Mouse (Mus musculus): Measurements from ENCODE around the gene Tdrd12. TPM values are rescaled to one million over a fixed set of nuclear protein-coding genes. Genes with fewer than 3 reads are reported as not detected.

Tdrd12 gene
- not detected in 4 replicates for total RNA-seq (2023; ENCODE audit: inconsistent age)

DNA sequence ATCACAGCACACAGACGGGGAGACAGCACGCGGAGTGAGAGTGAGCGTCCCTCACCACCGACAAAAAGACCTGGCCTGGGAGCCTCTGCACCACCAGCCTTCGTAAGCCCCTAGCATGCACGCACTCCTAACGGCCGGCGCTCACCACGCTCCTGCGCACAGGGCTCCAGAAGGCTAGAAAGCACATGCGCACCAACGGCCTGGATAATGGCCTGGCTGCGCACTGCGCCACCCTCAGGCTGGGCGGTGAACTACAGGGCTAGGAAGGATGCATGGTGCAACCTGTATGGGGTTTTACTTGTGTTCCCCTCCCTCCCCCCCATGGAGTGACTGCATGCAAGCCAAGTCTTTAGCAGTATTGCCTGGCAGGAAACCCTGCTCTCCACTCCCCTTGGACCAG lies at the start of gene Tdrd12:
TSS of gene Tdrd12 (minus strand) at position 184 of the 400 bp plus-strand sequence.

DNA sequence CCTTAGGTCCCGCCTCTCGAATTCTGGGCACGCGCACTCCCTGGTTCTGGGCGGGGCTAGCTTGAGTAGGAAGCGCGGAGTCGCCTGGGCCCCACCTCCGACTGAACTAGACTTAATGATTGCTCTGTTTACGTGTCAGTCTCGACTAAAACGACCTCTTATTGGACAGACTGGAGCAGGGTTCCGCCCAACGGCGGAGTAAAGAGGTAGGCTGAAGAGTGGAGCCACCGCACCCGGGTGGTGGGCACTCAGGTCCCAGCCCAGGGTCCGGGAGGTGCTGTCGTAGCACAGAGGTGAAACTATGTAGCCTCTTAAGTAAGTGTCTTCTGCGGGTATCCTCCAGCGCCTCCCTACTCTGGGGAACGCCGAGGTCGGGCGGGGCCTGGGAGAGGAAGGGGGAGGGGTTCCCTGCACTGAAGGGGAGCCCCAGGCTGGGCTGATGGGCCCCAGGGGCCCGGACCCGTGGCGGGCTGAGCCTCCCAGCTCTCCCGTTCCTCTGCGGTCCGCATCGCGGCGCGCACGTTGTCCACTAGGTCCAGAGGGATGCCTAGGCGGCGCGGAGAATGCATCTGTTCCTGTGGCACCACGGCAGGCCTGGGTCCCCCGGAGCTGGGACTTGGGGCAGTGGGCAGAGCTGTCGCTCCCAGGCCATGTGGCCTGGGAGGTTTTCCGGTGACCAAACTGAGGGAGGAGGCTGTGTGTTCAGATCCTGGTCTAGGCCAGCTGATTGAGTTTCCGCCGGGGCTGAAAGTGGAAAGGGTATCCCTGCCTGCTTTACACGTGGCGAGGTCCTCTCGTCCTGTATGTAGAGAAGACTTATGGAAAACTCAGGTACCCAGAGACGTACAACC lies 48.7 kb upstream of the Tdrd12 start, which contains the start of gene Ankrd27:
TSS of gene Ankrd27 (plus strand) at position 190 of the 851 bp plus-strand sequence.

DNA sequence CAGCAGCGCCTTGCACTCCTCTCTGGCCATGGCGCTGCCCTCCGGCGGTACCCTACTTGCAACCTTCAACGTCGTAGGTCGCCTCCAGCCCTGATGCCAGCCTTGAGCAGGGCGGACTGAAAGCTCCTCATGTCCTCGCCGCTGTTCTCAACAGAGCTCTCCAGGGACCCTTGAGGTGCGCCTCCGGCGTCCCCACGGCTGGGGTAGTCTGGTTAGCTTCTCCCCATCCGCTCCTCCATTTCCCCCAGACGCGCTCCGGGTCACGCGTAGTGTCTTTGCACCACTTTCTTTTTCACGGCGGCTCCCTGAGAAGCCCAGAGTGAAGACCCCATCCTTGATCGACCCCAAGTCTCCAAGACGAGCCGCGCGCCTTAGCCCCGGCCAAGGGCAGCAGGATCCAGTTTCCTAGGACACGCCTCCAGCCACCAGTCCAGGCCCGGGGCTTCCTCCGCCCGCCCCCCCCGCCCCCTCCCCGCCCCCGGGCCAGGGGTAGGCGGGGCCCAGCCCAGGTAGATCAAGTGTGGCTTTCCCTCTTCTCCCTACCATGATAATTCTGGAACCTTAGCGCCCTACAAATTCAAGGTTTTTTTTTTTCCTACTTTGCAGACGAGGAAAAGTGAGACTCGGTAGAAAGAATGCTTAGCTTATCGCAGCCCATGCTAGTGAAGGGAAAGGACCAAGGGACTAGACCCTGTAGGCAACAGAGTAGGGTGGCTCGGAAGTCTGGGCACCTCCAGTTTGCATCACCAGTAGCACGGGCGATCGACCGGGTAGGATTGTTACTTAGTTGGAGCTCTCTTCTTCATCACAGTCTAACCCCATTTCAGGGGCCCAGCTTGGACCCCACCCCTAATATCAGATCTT lies 47.9 kb upstream of the Tdrd12 start, which contains the start of gene Rgs9bp:
TSS of gene Rgs9bp (minus strand) at position 392 of the 864 bp plus-strand sequence.

DNA sequence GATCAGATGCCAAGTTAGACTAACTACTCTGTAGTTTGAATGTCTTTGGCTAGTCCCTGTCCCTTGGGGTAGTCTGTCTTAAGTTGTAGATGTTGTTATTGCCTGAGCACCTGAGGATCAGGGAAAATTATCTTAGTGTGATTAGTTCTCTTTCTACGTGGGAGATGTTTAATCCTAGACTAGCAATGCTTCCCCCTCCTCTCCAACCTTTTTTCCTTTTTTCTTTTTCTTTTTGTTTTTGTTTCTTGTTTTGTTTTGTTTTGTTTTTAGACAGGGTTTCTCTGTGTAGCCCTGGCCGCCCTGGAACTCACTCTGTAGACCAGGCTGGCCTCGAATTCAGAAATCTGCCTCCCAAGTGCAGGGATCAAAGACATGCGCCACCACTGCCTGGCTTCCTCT lies 18.7 kb upstream of the Tdrd12 start, which contains the start of gene Nudt19:
TSS of gene Nudt19 (minus strand) at position 100 of the 399 bp plus-strand sequence.

DNA sequence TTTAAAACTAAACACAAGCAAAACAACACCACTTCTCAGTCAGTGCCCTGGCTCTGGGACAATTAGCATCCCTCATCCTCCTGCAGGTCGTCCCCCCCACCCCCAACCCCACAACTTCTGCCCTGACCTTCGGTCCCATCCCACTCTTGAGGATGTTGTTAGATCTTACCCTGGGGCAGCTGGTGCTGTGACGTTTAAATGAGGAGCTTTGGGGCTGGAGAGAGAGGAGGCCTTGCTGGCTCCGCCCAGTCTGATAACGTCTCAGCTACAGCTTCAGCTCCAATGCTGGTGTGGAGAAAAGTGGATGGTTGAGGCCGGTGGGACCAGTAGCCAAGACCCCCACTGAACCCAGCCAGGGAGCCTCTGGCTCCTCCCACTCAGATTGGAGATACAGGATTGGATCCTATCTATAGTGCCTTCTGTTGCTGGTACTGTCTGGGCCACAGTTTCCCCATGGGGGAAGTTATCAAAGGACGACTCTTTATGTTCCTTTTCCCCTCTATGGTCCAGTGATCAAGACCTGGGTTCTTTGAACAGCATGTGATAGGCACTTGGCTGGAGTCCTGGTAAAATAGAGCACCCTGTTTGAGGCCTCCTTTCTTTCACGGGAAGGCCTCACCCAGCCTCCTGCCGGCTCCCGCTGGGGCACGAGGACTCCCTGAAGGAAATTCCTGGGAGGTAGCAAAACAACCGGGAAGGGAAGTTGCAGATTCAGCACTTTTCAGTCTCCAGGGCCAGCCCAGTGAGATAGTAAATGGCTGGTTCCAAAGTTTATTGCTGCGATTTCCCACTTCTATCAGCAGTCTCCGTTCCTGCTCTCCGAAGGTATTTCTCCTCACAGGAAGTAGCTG lies 89.3 kb downstream of the Tdrd12 start, which contains the start of gene Slc7a9:
TSS of gene Slc7a9 (plus strand) at position 801 of the 851 bp plus-strand sequence.

Other genes with a start within 250 kb of the Tdrd12 start
- gene Gpatch1, start 219.3 kb downstream of the Tdrd12 start, total RNA-seq (2023; ENCODE audit: inconsistent age), result 15.5 to 22.8 TPM (median 19.9 TPM) in 4 replicates
- 0.18 to 1.1 TPM (median 0.55 TPM) in 3 of 4 replicates, not detected in the other for gene Rhpn2, start 203.6 kb downstream of the Tdrd12 start, total RNA-seq (2023; ENCODE audit: inconsistent age)
- 12.2 to 12.5 TPM (median 12.4 TPM) in 4 replicates for gene Faap24, start 140.9 kb downstream of the Tdrd12 start, total RNA-seq (2023; ENCODE audit: inconsistent age)
- 25.0 to 39.3 TPM (median 32.5 TPM) in 4 replicates for gene Cep89, start 140.7 kb downstream of the Tdrd12 start, total RNA-seq (2023; ENCODE audit: inconsistent age)
- gene Slc7a9, start 88.9 kb downstream of the Tdrd12 start, total RNA-seq (2023; ENCODE audit: inconsistent age), result not detected in 4 replicates
- gene Nudt19, start 18.6 kb upstream of the Tdrd12 start, total RNA-seq (2023; ENCODE audit: inconsistent age), result 24.6 to 30.0 TPM (median 26.6 TPM) in 4 replicates
- 0.06 to 0.21 TPM (median 0.13 TPM) in 3 of 4 replicates, not detected in the other for gene Rgs9bp, start 47.8 kb upstream of the Tdrd12 start, total RNA-seq (2023; ENCODE audit: inconsistent age)
- 32.4 to 43.0 TPM (median 34.7 TPM) in 4 replicates for gene Ankrd27, start 48.5 kb upstream of the Tdrd12 start, total RNA-seq (2023; ENCODE audit: inconsistent age)
- 42.4 to 59.7 TPM (median 53.9 TPM) in 4 replicates for gene Pdcd5, start 109.8 kb upstream of the Tdrd12 start, total RNA-seq (2023; ENCODE audit: inconsistent age)
- 36.3 to 56.3 TPM (median 48.9 TPM) in 4 replicates for gene Dpy19l3, start 216.7 kb upstream of the Tdrd12 start, total RNA-seq (2023; ENCODE audit: inconsistent age)

Measured in B cell, adult (primary cell).